Mouse (Mus musculus): ENCODE results near the gene Ptprn. TPM values are rescaled to one million over a fixed set of nuclear protein-coding genes. Genes with fewer than 3 reads are reported as not detected.

The Ptprn gene
- polyA plus RNA-seq, 1 experiment from 2014 or later: 26.1 TPM

GRCm38 (mm10) chr1:75230335-75230994 lies 33.8 kb downstream of the Ptprn start:
- H3K36me3 ChIP-seq (replicated peaks; ENCODE audit: control insufficient read depth, insufficient read depth): no peaks in the 10 kb centered on the region
- ATAC-seq (ENCODE audit: low FRiP score) (no peak), DNase-seq (ENCODE audit: low spot score) (no peak)
- no peaks in the 10 kb centered on the region for H3K9me3 ChIP-seq (ENCODE audit: control insufficient read depth, low read length)
- 81% methylated on average over 7 of the region's 7 CpGs for WGBS
- H3K27ac ChIP-seq: no peak overlapping the region
- H3K4me3 ChIP-seq (replicated peaks; ENCODE audit: low read length): no peak overlapping the region
- no peak overlapping the region for H3K4me2 ChIP-seq (replicated peaks)
- H3K27me3 ChIP-seq (ENCODE audit: control insufficient read depth, insufficient read depth, low read length): no peaks in the 10 kb centered on the region
- H3K9ac ChIP-seq: no peak overlapping the region
- H3K4me1 ChIP-seq (replicated peaks; ENCODE audit: control insufficient read depth, insufficient read depth, low read length): no peaks in the 10 kb centered on the region

GRCm38 (mm10) chr1:75229158-75229557 lies 35.1 kb downstream of the Ptprn start:
- H3K9me3 ChIP-seq (ENCODE audit: control insufficient read depth, low read length): no peaks in the 10 kb centered on the region

GRCm38 (mm10) chr1:75227653-75228052 lies 36.6 kb downstream of the Ptprn start:
- Histone ChIP-seq H3K4me1 (replicated peaks; ENCODE audit: control insufficient read depth, insufficient read depth, low read length) (no peaks in the 10 kb centered on the region), H3K4me3 (replicated peaks; ENCODE audit: low read length) (no peak overlapping the region), H3K9ac (no peak overlapping the region), H3K9me3 (ENCODE audit: control insufficient read depth, low read length) (no peaks in the 10 kb centered on the region), H3K36me3 (replicated peaks; ENCODE audit: control insufficient read depth, insufficient read depth) (no peaks in the 10 kb centered on the region), H3K27ac (no peak overlapping the region), H3K27me3 (ENCODE audit: control insufficient read depth, insufficient read depth, low read length) (peaks cover 4% of the 10 kb centered on the region; the same call in 1 of the 2 replicates), H3K4me2 (replicated peaks) (no peak overlapping the region)
- DNase-seq (ENCODE audit: low spot score) (no peak), ATAC-seq (ENCODE audit: low FRiP score) (no peak)
- 65% methylated on average over 1 of the region's 1 CpGs for WGBS

More at GRCm38 (mm10) chr1:75229158-75229557, 35.1 kb downstream of the Ptprn start:
- DNase-seq (ENCODE audit: low spot score) (no peak), ATAC-seq (ENCODE audit: low FRiP score) (no peak)
- Histone ChIP-seq H3K36me3 (replicated peaks; ENCODE audit: control insufficient read depth, insufficient read depth) (no peaks in the 10 kb centered on the region), H3K27ac (no peak overlapping the region), H3K9ac (no peak overlapping the region), H3K4me2 (replicated peaks) (no peak overlapping the region), H3K4me1 (replicated peaks; ENCODE audit: control insufficient read depth, insufficient read depth, low read length) (no peaks in the 10 kb centered on the region), H3K4me3 (replicated peaks; ENCODE audit: low read length) (no peak overlapping the region), H3K27me3 (ENCODE audit: control insufficient read depth, insufficient read depth, low read length) (no peaks in the 10 kb centered on the region)
- WGBS: 79% methylated on average over 4 of the region's 4 CpGs

GRCm38 (mm10) chr1:75226138-75226537 lies 38.2 kb downstream of the Ptprn start:
- Histone ChIP-seq H3K27me3 (ENCODE audit: control insufficient read depth, insufficient read depth, low read length) (peaks cover 11% of the 10 kb centered on the region), H3K9me3 (ENCODE audit: control insufficient read depth, low read length) (no peaks in the 10 kb centered on the region), H3K4me2 (replicated peaks) (no peak overlapping the region), H3K27ac (no peak overlapping the region), H3K4me3 (replicated peaks; ENCODE audit: low read length) (no peak overlapping the region), H3K36me3 (replicated peaks; ENCODE audit: control insufficient read depth, insufficient read depth) (no peaks in the 10 kb centered on the region), H3K9ac (no peak overlapping the region), H3K4me1 (replicated peaks; ENCODE audit: control insufficient read depth, insufficient read depth, low read length) (no peaks in the 10 kb centered on the region)
- ATAC-seq (ENCODE audit: low FRiP score) (no peak), DNase-seq (ENCODE audit: low spot score) (no peak)
- WGBS: 78% methylated on average over 2 of the region's 2 CpGs

GRCm38 (mm10) chr1:75225473-75225872 lies 38.8 kb downstream of the Ptprn start:
- Histone ChIP-seq H3K27ac (no peak overlapping the region), H3K9ac (no peak overlapping the region), H3K4me3 (replicated peaks; ENCODE audit: low read length) (no peak overlapping the region), H3K27me3 (ENCODE audit: control insufficient read depth, insufficient read depth, low read length) (peaks cover 18% of the 10 kb centered on the region), H3K4me1 (replicated peaks; ENCODE audit: control insufficient read depth, insufficient read depth, low read length) (no peaks in the 10 kb centered on the region), H3K36me3 (replicated peaks; ENCODE audit: control insufficient read depth, insufficient read depth) (no peaks in the 10 kb centered on the region), H3K9me3 (ENCODE audit: control insufficient read depth, low read length) (no peaks in the 10 kb centered on the region), H3K4me2 (replicated peaks) (no peak overlapping the region)
- ATAC-seq (ENCODE audit: low FRiP score) (no peak), DNase-seq (ENCODE audit: low spot score) (no peak)
- 72% methylated on average over 3 of the region's 3 CpGs for WGBS

- no peak overlapping the region for H3K4me2 ChIP-seq (replicated peaks)
- DNase-seq (ENCODE audit: low spot score) (no peak), ATAC-seq (ENCODE audit: low FRiP score) (no peak)
- peaks cover 37% of the 10 kb centered on the region for H3K27me3 ChIP-seq (ENCODE audit: control insufficient read depth, insufficient read depth, low read length)
- no peak overlapping the region for H3K27ac ChIP-seq
- H3K4me1 ChIP-seq (replicated peaks; ENCODE audit: control insufficient read depth, insufficient read depth, low read length): peaks cover 10% of the 10 kb centered on the region
- H3K9ac ChIP-seq: no peak overlapping the region
- no peaks in the 10 kb centered on the region for H3K9me3 ChIP-seq (ENCODE audit: control insufficient read depth, low read length)
- no peaks in the 10 kb centered on the region for H3K36me3 ChIP-seq (replicated peaks; ENCODE audit: control insufficient read depth, insufficient read depth)
- H3K4me3 ChIP-seq (replicated peaks; ENCODE audit: low read length): no peak overlapping the region
- 75% methylated on average over 6 of the region's 6 CpGs for WGBS
These were observed 40.8 kb downstream of the Ptprn start for GRCm38 (mm10) chr1:75223532-75223931.

- 83% methylated on average over 6 of the region's 6 CpGs for WGBS
- H3K27ac ChIP-seq: no peak overlapping the region
- no peak overlapping the region for H3K9ac ChIP-seq
- no peaks in the 10 kb centered on the region for H3K9me3 ChIP-seq (ENCODE audit: control insufficient read depth, low read length)
- no peak for DNase-seq (ENCODE audit: low spot score)
- H3K4me2 ChIP-seq (replicated peaks): no peak overlapping the region
- no peaks in the 10 kb centered on the region for H3K36me3 ChIP-seq (replicated peaks; ENCODE audit: control insufficient read depth, insufficient read depth)
- H3K4me3 ChIP-seq (replicated peaks; ENCODE audit: low read length): no peak overlapping the region
- ATAC-seq (ENCODE audit: low FRiP score): no peak
- H3K27me3 ChIP-seq (ENCODE audit: control insufficient read depth, insufficient read depth, low read length): peaks cover 43% of the 10 kb centered on the region
- peaks cover 13% of the 10 kb centered on the region for H3K4me1 ChIP-seq (replicated peaks; ENCODE audit: control insufficient read depth, insufficient read depth, low read length)
These were observed 41.4 kb downstream of the Ptprn start for GRCm38 (mm10) chr1:75222926-75223325.

GRCm38 (mm10) chr1:75221538-75221937 lies 42.8 kb downstream of the Ptprn start:
- Histone ChIP-seq H3K4me1 (replicated peaks; ENCODE audit: control insufficient read depth, insufficient read depth, low read length) (peaks cover 13% of the 10 kb centered on the region), H3K27ac (no peak overlapping the region), H3K9ac (no peak overlapping the region), H3K27me3 (ENCODE audit: control insufficient read depth, insufficient read depth, low read length) (peaks cover 56% of the 10 kb centered on the region), H3K4me3 (replicated peaks; ENCODE audit: low read length) (no peak overlapping the region), H3K9me3 (ENCODE audit: control insufficient read depth, low read length) (no peaks in the 10 kb centered on the region), H3K36me3 (replicated peaks; ENCODE audit: control insufficient read depth, insufficient read depth) (no peaks in the 10 kb centered on the region), H3K4me2 (replicated peaks) (no peak overlapping the region)
- DNase-seq (ENCODE audit: low spot score) (no peak), ATAC-seq (ENCODE audit: low FRiP score) (no peak)
- WGBS: 76% methylated on average over 3 of the region's 3 CpGs

- H3K36me3 ChIP-seq (replicated peaks; ENCODE audit: control insufficient read depth, insufficient read depth): peaks cover 10% of the 10 kb centered on the region
- WGBS: under 1% methylated on average over 34 of the region's 34 CpGs
- H3K27ac ChIP-seq: no peak within 1 kb of the TSS
- peak within 1 kb of the TSS; percentile 89 for H3K4me2 ChIP-seq (replicated peaks)
- ATAC-seq (ENCODE audit: low FRiP score): peak; percentile 69
- DNase-seq (ENCODE audit: low spot score): no peak
- H3K4me1 ChIP-seq (replicated peaks; ENCODE audit: control insufficient read depth, insufficient read depth, low read length): peaks cover 13% of the 10 kb centered on the region
- H3K9ac ChIP-seq: peak within 1 kb of the TSS; percentile 58
- H3K9me3 ChIP-seq (ENCODE audit: control insufficient read depth, low read length): no peaks in the 10 kb centered on the region
- peak within 1 kb of the TSS; percentile 53 for H3K4me3 ChIP-seq (replicated peaks; ENCODE audit: low read length)
- peaks cover 61% of the 10 kb centered on the region for H3K27me3 ChIP-seq (ENCODE audit: control insufficient read depth, insufficient read depth, low read length)
These were observed 44.8 kb downstream of the Ptprn start, which contains the start of gene Tuba4a for GRCm38 (mm10) chr1:75219531-75219930. Gene Tuba4a (minus strand): TSS chr1:75219865.
